Mouse (Mus musculus): Measurements from ENCODE around the gene 4933402J07Rik. TPM values are rescaled to one million over a fixed set of nuclear protein-coding genes. Genes with fewer than 3 reads are reported as not detected.

Gene 4933402J07Rik
- polyA plus RNA-seq (2015; fragmentation: Nextera tagmentation; extraction: Ambion mirVana): not detected in 2 replicates

- H3K4me2 ChIP-seq (ENCODE audit: low read depth, low read length): no peak within 1 kb of the TSS
- H3K9me3 ChIP-seq (ENCODE audit: control insufficient read depth, low read length): no peaks in the 10 kb centered on the region
- ATAC-seq: no peak
- no peak within 1 kb of the TSS for H3K4me3 ChIP-seq (ENCODE audit: low read length)
- no peaks in the 10 kb centered on the region for H3K4me1 ChIP-seq (ENCODE audit: control insufficient read depth, insufficient read depth, low read length)
- H3K9ac ChIP-seq (ENCODE audit: low read depth, low read length): no peak within 1 kb of the TSS
- WGBS: 80% methylated on average over 2 of the region's 2 CpGs
- no peak within 1 kb of the TSS for H3K27ac ChIP-seq (ENCODE audit: low read length)
- H3K36me3 ChIP-seq (ENCODE audit: control insufficient read depth, insufficient read depth, low read length): no peaks in the 10 kb centered on the region
- no peaks in the 10 kb centered on the region for H3K27me3 ChIP-seq (replicated peaks; ENCODE audit: control insufficient read depth, insufficient read depth, low read length)
Measured at GRCm38 (mm10) chr8:87563553-87563952, at the start of gene 4933402J07Rik. 4933402J07Rik (plus strand) TSS chr8:87563853.

- H3K27me3 ChIP-seq (replicated peaks; ENCODE audit: control insufficient read depth, insufficient read depth, low read length): no peaks in the 10 kb centered on the region
- H3K9me3 ChIP-seq (ENCODE audit: control insufficient read depth, low read length): no peaks in the 10 kb centered on the region
- no peak overlapping the region for H3K4me3 ChIP-seq (ENCODE audit: low read length)
- WGBS: 88% methylated on average over 3 of the region's 3 CpGs
- no peaks in the 10 kb centered on the region for H3K36me3 ChIP-seq (ENCODE audit: control insufficient read depth, insufficient read depth, low read length)
- no peak overlapping the region for H3K27ac ChIP-seq (ENCODE audit: low read length)
- H3K4me2 ChIP-seq (ENCODE audit: low read depth, low read length): no peak overlapping the region
- no peak overlapping the region for H3K9ac ChIP-seq (ENCODE audit: low read depth, low read length)
- no peak for ATAC-seq
- H3K4me1 ChIP-seq (ENCODE audit: control insufficient read depth, insufficient read depth, low read length): no peaks in the 10 kb centered on the region
Measured at GRCm38 (mm10) chr8:87517132-87517531, 46.5 kb upstream of the 4933402J07Rik start.

GRCm38 (mm10) chr8:87525006-87525405 is 38.6 kb upstream of the 4933402J07Rik start:
- Histone ChIP-seq H3K9me3 (ENCODE audit: control insufficient read depth, low read length) (no peaks in the 10 kb centered on the region), H3K9ac (ENCODE audit: low read depth, low read length) (no peak overlapping the region), H3K27ac (ENCODE audit: low read length) (no peak overlapping the region)

GRCm38 (mm10) chr8:87531176-87531575 is 32.5 kb upstream of the 4933402J07Rik start:
- H3K4me2 ChIP-seq (ENCODE audit: low read depth, low read length): no peak overlapping the region
- H3K9me3 ChIP-seq (ENCODE audit: control insufficient read depth, low read length): no peaks in the 10 kb centered on the region
- no peak overlapping the region for H3K27ac ChIP-seq (ENCODE audit: low read length)
- H3K9ac ChIP-seq (ENCODE audit: low read depth, low read length): no peak overlapping the region
- H3K4me1 ChIP-seq (ENCODE audit: control insufficient read depth, insufficient read depth, low read length): no peaks in the 10 kb centered on the region
- no peak overlapping the region for H3K4me3 ChIP-seq (ENCODE audit: low read length)
- no peak for ATAC-seq
- H3K27me3 ChIP-seq (replicated peaks; ENCODE audit: control insufficient read depth, insufficient read depth, low read length): no peaks in the 10 kb centered on the region
- no peaks in the 10 kb centered on the region for H3K36me3 ChIP-seq (ENCODE audit: control insufficient read depth, insufficient read depth, low read length)
- 55% methylated on average over 4 of the region's 4 CpGs for WGBS

More at GRCm38 (mm10) chr8:87525006-87525405, 38.6 kb upstream of the 4933402J07Rik start:
- Histone ChIP-seq H3K4me2 (ENCODE audit: low read depth, low read length) (no peak overlapping the region), H3K36me3 (ENCODE audit: control insufficient read depth, insufficient read depth, low read length) (no peaks in the 10 kb centered on the region), H3K4me3 (ENCODE audit: low read length) (no peak overlapping the region), H3K27me3 (replicated peaks; ENCODE audit: control insufficient read depth, insufficient read depth, low read length) (no peaks in the 10 kb centered on the region), H3K4me1 (ENCODE audit: control insufficient read depth, insufficient read depth, low read length) (no peaks in the 10 kb centered on the region)
- WGBS: 83% methylated on average over 1 of the region's 1 CpGs
- ATAC-seq: no peak

- Histone ChIP-seq H3K36me3 (ENCODE audit: control insufficient read depth, insufficient read depth, low read length) (no peaks in the 10 kb centered on the region), H3K9ac (ENCODE audit: low read depth, low read length) (no peak overlapping the region), H3K27ac (ENCODE audit: low read length) (no peak overlapping the region), H3K9me3 (ENCODE audit: control insufficient read depth, low read length) (no peaks in the 10 kb centered on the region), H3K27me3 (replicated peaks; ENCODE audit: control insufficient read depth, insufficient read depth, low read length) (no peaks in the 10 kb centered on the region), H3K4me3 (ENCODE audit: low read length) (no peak overlapping the region), H3K4me2 (ENCODE audit: low read depth, low read length) (no peak overlapping the region), H3K4me1 (ENCODE audit: control insufficient read depth, insufficient read depth, low read length) (no peaks in the 10 kb centered on the region; the same call in 1 of the 2 replicates)
- ATAC-seq: no peak
- 75% methylated on average over 4 of the region's 4 CpGs for WGBS
Measured at GRCm38 (mm10) chr8:87533476-87533875, 30.2 kb upstream of the 4933402J07Rik start.

GRCm38 (mm10) chr8:87534846-87535245 is 28.8 kb upstream of the 4933402J07Rik start:
- Histone ChIP-seq H3K27ac (ENCODE audit: low read length) (no peak overlapping the region), H3K4me2 (ENCODE audit: low read depth, low read length) (no peak overlapping the region), H3K4me3 (ENCODE audit: low read length) (no peak overlapping the region), H3K9ac (ENCODE audit: low read depth, low read length) (no peak overlapping the region), H3K4me1 (ENCODE audit: control insufficient read depth, insufficient read depth, low read length) (no peaks in the 10 kb centered on the region; the same call in 1 of the 2 replicates), H3K36me3 (ENCODE audit: control insufficient read depth, insufficient read depth, low read length) (no peaks in the 10 kb centered on the region), H3K27me3 (replicated peaks; ENCODE audit: control insufficient read depth, insufficient read depth, low read length) (no peaks in the 10 kb centered on the region), H3K9me3 (ENCODE audit: control insufficient read depth, low read length) (no peaks in the 10 kb centered on the region)
- no peak for ATAC-seq
- WGBS: 29% methylated on average over 2 of the region's 2 CpGs

- WGBS: 7% methylated on average over 23 of the region's 23 CpGs
- no peaks in the 10 kb centered on the region for H3K36me3 ChIP-seq (ENCODE audit: control insufficient read depth, insufficient read depth, low read length)
- no peaks in the 10 kb centered on the region for H3K27me3 ChIP-seq (replicated peaks; ENCODE audit: control insufficient read depth, insufficient read depth, low read length)
- peak overlapping the region; percentile 16; the same call in 1 of the 2 replicates for H3K4me2 ChIP-seq (ENCODE audit: low read depth, low read length)
- H3K9me3 ChIP-seq (ENCODE audit: control insufficient read depth, low read length): no peaks in the 10 kb centered on the region
- no peaks in the 10 kb centered on the region; the same call in 1 of the 2 replicates for H3K4me1 ChIP-seq (ENCODE audit: control insufficient read depth, insufficient read depth, low read length)
- ATAC-seq: peak; percentile 67
- H3K27ac ChIP-seq (ENCODE audit: low read length): no peak overlapping the region
- no peak overlapping the region for H3K4me3 ChIP-seq (ENCODE audit: low read length)
- no peak overlapping the region for H3K9ac ChIP-seq (ENCODE audit: low read depth, low read length)
Measured at GRCm38 (mm10) chr8:87536615-87537329, 26.9 kb upstream of the 4933402J07Rik start.

- H3K9ac ChIP-seq (ENCODE audit: low read depth, low read length): no peak overlapping the region
- no peak for ATAC-seq
- H3K9me3 ChIP-seq (ENCODE audit: control insufficient read depth, low read length): no peaks in the 10 kb centered on the region
- H3K27ac ChIP-seq (ENCODE audit: low read length): no peak overlapping the region
- no peak overlapping the region for H3K4me2 ChIP-seq (ENCODE audit: low read depth, low read length)
- H3K27me3 ChIP-seq (replicated peaks; ENCODE audit: control insufficient read depth, insufficient read depth, low read length): no peaks in the 10 kb centered on the region
- H3K36me3 ChIP-seq (ENCODE audit: control insufficient read depth, insufficient read depth, low read length): no peaks in the 10 kb centered on the region
- 24% methylated on average over 15 of the region's 15 CpGs for WGBS
- H3K4me1 ChIP-seq (ENCODE audit: control insufficient read depth, insufficient read depth, low read length): no peaks in the 10 kb centered on the region; the same call in 1 of the 2 replicates
- no peak overlapping the region for H3K4me3 ChIP-seq (ENCODE audit: low read length)
Measured at GRCm38 (mm10) chr8:87539829-87540394, 23.7 kb upstream of the 4933402J07Rik start.

GRCm38 (mm10) chr8:87549881-87550280 is 13.8 kb upstream of the 4933402J07Rik start:
- Histone ChIP-seq H3K9ac (ENCODE audit: low read depth, low read length) (no peak overlapping the region), H3K4me3 (ENCODE audit: low read length) (no peak overlapping the region), H3K36me3 (ENCODE audit: control insufficient read depth, insufficient read depth, low read length) (no peaks in the 10 kb centered on the region), H3K4me2 (ENCODE audit: low read depth, low read length) (no peak overlapping the region), H3K9me3 (ENCODE audit: control insufficient read depth, low read length) (no peaks in the 10 kb centered on the region), H3K4me1 (ENCODE audit: control insufficient read depth, insufficient read depth, low read length) (no peaks in the 10 kb centered on the region), H3K27me3 (replicated peaks; ENCODE audit: control insufficient read depth, insufficient read depth, low read length) (no peaks in the 10 kb centered on the region), H3K27ac (ENCODE audit: low read length) (no peak overlapping the region)
- 65% methylated on average over 4 of the region's 4 CpGs for WGBS
- ATAC-seq: no peak

All from intestine, embryonic 16.5 days (tissue).